Mouse (Mus musculus) heart, postnatal 10 days (tissue): ENCODE results near the gene Fut8. TPM values are rescaled to one million over a fixed set of nuclear protein-coding genes. Genes with fewer than 3 reads are reported as not detected.
"Not testable (repeated sequence)": the region's sequence is repeated elsewhere in the genome, so short reads cannot be mapped to it uniquely, and the experiment has no call there.

ENCODE experiments used
- DNase-seq, 2 experiments: peaks; one replicate each; pipeline ENCODE4 v3.0.0; 2021
- intact Hi-C: fragments of 180-260 bp; cut with DNase I; formaldehyde crosslinking; loops from one replicate; pipeline ENCODE4 v1.15.1; 2025
- total RNA-seq, 2 experiments: library from RNA; stranded (reverse); gene quantifications; 2 replicates each; pipeline ENCODE4 v1.2.3; 2021

Fut8 gene
- total RNA-seq, 2 experiments from 2014 or later, result 25.2 to 27.4 TPM

DNA sequence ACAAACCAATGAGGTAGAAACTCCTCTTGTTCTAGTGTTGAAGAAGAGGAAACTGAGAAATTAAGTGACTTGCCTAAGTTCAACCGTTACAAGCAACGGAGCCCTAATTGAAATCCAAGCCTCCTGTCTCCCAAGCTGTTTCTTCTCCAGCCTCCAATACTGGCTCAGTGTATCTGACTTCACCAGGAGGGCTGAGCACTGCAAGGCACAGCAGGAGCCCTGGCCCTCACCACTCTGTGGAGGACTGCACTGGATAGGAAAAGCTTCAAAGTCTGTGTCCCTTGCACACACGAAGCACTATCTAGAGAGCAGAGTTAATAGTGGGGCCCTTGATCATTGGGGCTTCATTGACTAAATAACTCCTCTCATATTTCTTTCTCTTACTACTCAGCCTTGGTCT lies 246.8 kb downstream of the Fut8 start:
- no peak for DNase-seq
- intact Hi-C loops, result no loop called here

DNA sequence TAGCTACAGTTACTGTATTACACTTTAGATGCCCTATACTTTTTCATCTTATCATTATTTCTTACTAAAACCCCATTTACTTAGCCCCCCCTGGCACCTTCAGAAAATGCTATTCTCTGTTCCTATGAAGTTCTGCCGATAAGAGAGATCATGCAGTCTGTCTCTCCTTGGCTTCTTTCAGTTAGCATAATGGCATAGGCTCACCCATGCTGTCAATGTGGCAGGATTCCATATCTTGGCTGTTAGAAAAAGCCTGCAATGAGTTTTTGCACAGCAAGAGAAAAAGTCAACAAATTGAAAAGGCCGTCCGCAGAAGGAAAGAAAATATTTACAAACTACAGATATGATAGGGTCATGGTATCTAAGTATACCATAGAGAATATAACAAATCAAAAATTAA lies 253.6 kb downstream of the Fut8 start:
- no peak for DNase-seq
- intact Hi-C loops, result no loop called here

- intact Hi-C loops, result no loop called here
- DNase-seq, result no peak
Observed at GRCm38 (mm10) chr12:77495781-77496180, 257.9 kb downstream of the Fut8 start.

GRCm38 (mm10) chr12:77498153-77498552 lies 260.2 kb downstream of the Fut8 start:
- no peak for DNase-seq
- intact Hi-C loops, result no loop called here

DNA sequence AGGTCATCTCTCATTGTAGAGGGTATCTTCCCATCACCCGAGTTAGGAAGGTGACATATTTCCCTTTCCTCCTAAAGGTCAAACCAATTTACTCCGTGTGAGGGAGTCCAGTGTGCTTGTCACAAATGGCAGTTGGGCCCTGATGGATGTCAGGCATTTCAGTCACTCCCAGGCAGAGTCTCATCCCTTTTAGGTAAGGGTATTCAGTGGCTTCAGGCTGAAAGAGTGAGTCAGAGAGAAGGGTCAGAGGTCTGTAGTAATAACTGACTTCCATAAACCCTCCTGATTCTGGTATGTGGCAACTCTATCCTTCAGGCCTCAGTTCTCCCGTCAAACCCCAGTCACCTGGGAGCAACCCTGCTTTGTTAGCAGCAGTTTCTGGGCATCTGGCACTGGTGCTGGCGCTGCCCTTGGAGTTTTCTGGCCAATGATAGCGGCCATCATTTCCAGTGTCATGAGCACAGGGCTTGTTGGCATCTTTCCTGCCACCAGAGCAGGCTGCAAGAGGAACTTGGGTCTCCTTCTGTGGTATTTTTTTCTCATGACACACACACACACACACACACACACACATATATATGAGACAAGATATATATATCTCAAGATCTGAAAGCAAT lies 262.6 kb downstream of the Fut8 start:
- peak; percentile 9 to 22 for DNase-seq
- intact Hi-C loops, result no loop called here

GRCm38 (mm10) chr12:77501466-77502240 lies 263.7 kb downstream of the Fut8 start:
- peak in 1 of 2 experiments; percentile 28 for DNase-seq
- intact Hi-C loops, result no loop called here

DNA sequence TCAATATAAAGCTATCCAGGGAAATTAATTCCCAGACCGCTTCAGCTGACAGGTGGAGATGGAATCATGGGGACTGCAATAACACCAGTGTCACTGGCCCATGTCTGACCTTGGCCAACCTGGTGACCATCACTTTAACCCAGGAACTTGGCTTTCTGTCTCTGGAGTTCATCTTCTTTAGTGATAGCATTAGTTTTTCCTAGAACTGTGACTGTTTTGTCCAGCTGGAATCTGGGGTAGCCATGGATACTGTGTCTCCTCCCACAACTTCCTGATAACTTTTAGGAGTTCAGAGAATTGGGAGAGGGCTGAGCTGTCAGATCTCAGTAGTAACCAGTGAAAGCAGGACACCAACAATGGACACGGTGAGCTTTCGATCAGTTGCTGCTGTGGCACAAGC lies 264.3 kb downstream of the Fut8 start:
- DNase-seq, result peak; percentile 17 to 22

GRCm38 (mm10) chr12:77505431-77505830 lies 267.5 kb downstream of the Fut8 start:
- intact Hi-C loops, result no loop called here
- no peak for DNase-seq

More for the DNA sequence above, 264.3 kb downstream of the Fut8 start:
- intact Hi-C loops, result no loop called here

- intact Hi-C loops, result no loop called here
- no peak for DNase-seq
Observed at GRCm38 (mm10) chr12:77507770-77508169, 269.8 kb downstream of the Fut8 start.

DNA sequence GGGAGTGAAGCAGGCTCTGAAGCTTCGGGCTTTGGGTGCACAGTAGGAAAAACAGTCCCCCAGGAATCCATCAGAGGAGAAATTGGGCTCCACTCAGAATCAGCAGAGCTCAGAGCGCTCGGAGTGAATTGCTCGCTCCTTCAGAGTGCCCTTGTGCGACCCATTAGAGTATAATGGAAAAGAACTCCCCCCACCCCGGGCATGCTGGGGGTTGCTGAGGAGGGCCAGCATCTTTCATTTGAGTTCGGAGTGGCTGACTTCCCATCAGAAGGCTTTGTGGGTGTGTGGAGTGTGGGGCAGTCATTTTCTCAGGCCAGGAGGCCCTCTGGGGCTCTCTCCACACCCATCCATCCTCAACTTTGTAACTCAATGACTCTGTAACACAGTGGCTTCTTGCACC lies 272.8 kb downstream of the Fut8 start:
- intact Hi-C loops, result no loop called here
- no peak for DNase-seq

GRCm38 (mm10) chr12:77511206-77511605 lies 273.3 kb downstream of the Fut8 start:
- intact Hi-C loops, result no loop called here
- DNase-seq, result no peak

DNA sequence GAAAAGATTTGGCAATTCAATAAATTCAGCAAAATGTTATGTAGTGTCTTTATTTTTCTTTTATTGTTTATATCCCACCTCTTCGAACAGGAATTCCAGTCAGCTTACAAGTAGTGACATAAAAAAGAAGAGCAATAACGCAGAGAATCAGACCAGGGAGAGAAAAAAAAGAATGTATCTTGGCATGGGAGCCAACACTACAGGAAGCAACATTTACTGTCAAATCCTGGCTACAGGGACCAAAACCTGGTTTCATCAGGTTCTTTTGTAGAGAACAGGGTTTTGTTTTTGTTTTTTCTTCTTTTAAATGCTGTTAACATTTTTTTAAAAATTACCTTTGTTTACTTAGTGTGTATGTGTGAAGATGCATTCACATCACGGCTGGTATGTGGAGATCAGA lies 273.7 kb downstream of the Fut8 start:
- DNase-seq, result no peak

GRCm38 (mm10) chr12:77516805-77517204 lies 278.9 kb downstream of the Fut8 start:
- no peak for DNase-seq
- intact Hi-C loops, result no loop called here

More for the DNA sequence above, 273.7 kb downstream of the Fut8 start:
- intact Hi-C loops, result no loop called here

DNA sequence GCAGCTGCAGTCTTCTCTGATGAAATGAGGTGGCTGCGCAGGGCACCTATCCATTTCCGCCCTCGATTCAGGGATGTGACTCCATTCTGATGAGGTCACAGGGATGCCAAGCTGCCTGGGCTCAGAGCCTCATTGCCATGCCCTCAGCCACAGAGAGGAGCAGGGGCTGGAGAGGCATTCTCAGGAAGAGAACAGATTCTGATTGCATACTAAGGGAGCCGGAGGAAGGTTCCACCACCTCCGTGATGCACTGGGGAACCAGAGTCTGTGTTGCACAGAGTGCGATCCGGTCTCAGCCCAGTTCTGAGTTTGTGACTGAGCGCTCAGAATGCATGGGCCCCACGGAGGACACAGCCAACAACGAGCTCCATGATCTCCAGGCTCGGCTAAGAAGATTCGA lies 279.8 kb downstream of the Fut8 start:
- no peak for DNase-seq
- intact Hi-C loops, result no loop called here

DNA sequence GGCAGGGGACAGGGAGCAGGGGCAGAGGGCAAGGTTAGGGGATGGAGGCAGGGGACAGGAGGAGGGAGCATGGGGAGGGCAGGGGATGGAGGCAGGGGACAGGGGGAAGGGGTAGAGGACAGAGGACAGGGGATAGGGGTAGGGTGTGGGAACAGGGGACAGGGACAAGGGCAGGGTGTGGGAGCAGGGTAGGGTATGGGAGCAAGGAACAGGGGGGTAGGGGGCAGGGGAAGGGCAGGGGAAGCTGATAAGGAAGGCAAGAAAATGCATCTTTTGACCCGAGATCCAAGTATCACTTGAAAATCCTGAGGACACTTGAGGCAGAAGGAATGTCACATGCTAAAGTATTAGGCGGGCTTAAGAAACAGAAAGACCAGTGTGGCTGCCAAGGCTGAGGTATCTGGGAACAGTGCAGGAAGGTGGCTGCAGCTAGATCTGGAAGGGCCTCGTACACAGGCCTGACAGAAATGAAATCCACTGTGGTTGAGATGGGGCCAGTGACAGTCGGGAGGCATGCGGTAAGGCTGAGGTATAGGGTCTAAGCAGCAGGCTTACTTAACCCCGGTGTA lies 281.7 kb downstream of the Fut8 start:
- DNase-seq, result no peak
- intact Hi-C loops, result no loop called here

DNA sequence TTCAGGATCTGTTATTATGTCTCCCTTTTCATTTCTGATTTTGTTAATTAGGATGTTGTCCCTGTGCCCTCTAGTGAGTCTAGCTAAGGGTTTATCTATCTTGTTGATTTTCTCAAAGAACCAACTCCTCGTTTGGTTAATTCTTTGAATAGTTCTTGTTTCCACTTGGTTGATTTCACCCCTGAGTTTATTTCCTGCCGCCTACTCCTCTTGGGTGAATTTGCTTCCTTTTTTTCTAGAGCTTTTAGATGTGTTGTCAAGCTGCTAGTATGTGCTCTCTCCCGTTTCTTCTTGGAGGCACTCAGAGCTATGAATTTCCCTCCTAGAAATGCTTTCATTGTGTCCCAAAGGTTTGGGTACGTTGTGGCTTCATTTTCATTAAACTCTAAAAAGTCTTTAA lies 286.1 kb downstream of the Fut8 start:
- DNase-seq, intact Hi-C loops: not testable (repeated sequence)
